Mouse (Mus musculus): ENCODE measurements around the gene Kif5a.

The Kif5a gene

GRCm38 (mm10) chr10:127289573-127290191, 26.5 kb upstream of the Kif5a start:
- peak; percentile 87 for DNase-seq (ENCODE audit: low read depth, low spot score)

- DNase-seq (ENCODE audit: low read depth, low spot score): peak; percentile 97
Measured at GRCm38 (mm10) chr10:127288800-127289572, 25.8 kb upstream of the Kif5a start, which contains the start of gene Mbd6. TSS of gene Mbd6 (minus strand) at chr10:127289018.

- DNase-seq (ENCODE audit: low read depth, low spot score): peak; percentile 74
Measured at GRCm38 (mm10) chr10:127288328-127288799, 25.2 kb upstream of the Kif5a start.

GRCm38 (mm10) chr10:127287936-127288293, 24.8 kb upstream of the Kif5a start:
- no peak for DNase-seq (ENCODE audit: low read depth, low spot score)

DNA sequence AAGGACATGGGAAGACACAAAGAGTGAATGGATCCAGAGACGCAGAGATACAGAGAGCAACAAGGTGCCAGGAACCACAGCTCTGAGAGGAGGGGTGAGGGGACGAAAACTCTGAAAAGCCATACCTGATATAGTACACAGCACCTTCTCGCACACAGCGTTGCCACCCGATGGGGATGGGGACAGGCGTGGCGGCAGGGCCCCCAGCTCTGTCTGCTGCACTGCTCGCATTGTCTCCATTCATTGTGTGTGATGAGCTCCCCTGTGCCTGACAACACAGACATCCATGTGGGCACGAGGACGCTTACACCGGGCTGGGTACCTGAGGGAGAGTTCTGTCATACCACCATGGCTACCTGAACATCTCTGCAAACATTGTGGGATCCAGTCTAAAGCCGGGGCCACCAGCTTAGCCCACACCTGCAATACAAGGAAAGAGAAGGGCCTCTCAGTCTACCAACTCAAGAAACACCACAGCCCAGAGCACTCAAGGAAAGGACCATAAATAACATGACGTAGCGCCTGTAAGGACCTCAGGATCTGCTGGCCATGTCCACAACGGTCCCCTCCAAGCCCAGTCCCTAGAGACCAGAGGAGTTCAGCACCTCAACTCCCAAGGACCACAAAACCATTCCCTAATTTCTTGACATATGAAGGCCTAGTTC, 24.3 kb upstream of the Kif5a start:
- no peak for DNase-seq (ENCODE audit: low read depth, low spot score)

DNA sequence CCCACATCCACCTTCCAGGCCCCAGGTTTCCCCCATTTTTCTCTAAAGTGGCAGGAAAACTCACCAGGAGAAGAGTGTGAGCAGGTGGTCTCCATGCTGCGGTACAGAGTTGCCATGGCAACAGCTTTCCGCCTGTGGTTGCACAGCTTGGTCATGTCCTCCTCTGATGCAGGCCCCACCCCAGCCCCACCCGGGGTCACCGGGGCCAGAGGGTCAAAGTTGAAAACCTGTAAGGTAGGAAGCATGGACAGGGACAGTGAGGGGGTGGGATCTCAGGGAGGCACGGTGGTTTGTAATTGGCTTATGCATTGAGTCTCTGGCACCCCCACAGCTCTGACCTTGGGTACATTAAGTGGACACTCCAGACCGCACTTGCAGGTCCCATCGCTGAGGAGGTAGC, 23.6 kb upstream of the Kif5a start:
- DNase-seq (ENCODE audit: low read depth, low spot score): no peak

DNA sequence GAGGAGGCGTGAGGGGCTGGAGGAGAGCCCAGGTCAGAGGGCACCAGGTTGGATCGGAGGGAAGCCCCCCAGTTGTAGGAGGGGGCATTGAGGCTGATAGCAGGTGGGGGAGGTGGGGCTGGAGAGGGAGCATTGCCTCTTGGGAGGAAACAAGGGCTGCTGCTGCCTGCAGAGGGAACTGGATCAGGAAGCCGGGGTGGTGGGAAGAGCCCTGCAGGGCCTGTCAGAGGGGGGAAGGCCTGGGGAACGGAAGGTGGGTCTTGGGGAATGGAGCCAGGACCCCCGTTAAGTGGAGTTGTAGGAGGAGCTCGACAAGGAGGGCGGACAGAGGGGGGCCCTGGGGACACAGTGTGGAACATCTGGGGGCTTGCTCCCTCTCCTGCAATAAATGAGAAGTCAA, 23.0 kb upstream of the Kif5a start:
- no peak for DNase-seq (ENCODE audit: low read depth, low spot score)

- DNase-seq (ENCODE audit: low read depth, low spot score): no peak
Measured at GRCm38 (mm10) chr10:127285644-127286043, 22.5 kb upstream of the Kif5a start.

- DNase-seq (ENCODE audit: low read depth, low spot score): no peak
Measured at GRCm38 (mm10) chr10:127284724-127285500, 21.8 kb upstream of the Kif5a start.

DNA sequence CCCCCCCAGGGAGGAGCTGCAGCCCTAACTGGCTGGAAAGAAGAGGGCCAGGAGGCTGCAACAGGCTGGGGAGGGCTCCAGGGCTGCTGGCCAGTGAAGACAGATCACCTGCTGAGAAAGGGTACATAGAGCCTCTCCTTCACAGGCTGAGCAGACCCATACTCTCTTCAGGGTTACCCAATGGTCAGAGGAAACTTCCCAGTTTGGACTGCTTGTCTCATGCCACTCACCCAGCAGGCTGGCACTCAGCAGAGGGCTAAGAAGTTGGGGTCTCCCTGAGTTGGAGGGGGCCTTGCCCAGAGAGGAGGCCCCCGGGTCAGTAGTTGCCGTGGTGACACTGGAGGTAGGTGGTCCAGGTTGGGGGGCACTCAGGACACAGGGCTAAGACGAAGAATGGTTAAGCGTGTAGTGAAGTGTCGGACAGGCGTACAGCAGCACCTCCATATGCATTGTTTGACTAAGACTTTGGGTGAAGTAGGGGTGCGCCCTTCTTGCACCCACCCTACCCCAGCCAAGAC, 21.0 kb upstream of the Kif5a start:
- no peak for DNase-seq (ENCODE audit: low read depth, low spot score)

DNA sequence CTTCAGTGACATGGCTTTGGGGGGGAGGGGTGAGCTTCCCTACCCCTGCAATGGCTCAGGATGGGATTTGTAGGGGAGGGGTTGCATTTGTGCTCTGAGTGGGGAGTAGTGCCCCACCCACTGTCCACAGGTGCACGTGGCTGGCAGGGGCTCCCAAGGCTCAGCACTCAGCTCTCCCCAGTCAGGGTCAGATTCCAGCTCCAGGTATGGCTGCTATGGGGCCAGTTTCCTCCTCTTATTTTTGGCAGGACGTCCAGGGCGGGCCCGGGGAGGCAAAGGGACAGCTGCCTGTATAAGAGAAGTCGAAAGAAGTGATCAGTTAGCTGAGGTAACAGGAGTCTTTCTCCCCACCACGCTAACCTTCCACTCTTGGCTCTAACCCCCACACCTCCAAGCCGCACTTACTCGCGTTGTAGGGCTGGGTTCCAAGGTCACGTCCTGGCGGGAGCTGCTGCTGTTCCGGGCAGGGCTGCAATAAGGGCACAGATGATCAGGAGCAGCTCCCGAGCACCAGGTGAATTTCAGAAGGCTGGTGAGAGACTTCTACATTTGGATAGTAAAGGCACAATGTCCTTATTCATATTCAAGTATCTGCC, 19.6 kb upstream of the Kif5a start:
- DNase-seq (ENCODE audit: low read depth, low spot score): no peak

DNA sequence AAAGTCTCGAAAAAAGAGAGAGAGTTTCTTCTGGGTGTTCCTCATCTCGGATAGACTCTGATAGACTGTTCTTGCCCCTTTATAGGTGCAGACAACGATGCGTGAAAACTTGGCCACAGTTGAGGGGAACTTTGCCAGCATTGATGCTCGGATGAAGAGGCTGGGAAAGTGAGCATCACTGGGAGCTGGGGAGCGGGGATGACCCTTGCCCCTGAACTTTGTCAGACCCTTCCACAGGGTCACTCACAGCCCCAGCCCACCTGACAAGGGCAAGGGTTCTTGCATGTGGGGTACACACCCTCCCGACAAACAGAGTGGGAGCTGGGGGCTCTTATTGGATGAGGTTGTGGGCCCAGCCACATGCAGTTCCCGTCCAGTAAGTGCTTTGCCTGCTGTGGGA, 18.2 kb upstream of the Kif5a start:
- no peak for DNase-seq (ENCODE audit: low read depth, low spot score)

DNA sequence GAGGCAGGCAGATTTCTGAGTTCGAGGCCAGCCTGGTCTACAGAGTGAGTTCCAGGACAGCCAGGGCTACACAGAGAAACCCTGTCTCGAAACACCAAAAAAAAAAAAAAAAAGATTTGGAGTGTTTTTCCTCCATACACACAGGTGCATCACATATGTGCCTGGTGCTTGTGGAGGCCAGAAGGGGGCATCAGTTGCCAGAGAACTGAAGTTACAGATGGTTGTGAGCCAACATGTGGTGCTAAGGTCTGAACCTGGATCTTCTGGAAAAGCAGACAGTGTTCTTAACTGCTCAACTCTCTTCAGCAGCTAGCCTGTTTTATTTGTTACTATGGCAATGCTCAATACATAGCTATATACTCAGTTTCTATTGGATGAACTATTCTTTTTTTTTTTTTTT, 16.6 kb upstream of the Kif5a start:
- peak; percentile 27 for DNase-seq (ENCODE audit: low read depth, low spot score)

DNA sequence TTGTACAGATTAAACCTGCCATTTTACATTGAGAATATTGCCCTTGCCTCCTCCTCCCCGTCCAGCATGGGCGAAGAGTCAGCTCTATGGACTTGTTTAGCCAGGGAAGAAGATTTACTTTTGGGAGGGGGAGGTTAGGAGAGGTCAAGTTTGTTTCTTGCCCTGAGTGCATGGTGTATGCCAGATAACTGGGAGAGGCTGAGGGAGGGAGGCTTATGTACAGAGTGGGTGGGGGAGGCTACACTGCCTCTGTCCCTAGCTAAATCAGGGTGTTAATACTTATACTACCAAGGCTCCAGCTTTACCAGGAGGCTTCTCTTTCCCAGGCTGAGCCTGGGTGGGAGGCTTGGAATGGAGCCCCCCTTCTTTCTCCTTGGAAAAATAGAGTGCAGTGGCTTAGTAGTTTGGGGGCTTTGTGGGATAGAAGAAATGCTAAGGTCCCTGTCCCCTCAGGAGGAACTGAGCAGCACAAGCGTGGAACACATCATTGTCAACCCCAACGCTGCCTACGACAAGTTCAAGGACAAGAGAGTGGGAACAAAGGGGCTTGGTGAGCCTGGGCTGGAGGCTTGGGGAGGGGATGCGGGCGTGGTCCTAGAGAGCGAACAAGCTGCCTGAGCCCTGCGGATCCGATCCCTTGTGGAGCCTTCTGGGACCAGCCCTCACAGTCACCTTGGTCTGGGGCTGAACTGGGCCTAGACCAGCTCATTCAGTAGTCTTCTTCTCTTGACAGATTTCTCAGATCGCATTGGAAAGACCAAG, 11.3 kb upstream of the Kif5a start:
- no peak for DNase-seq (ENCODE audit: low read depth, low spot score)

DNA sequence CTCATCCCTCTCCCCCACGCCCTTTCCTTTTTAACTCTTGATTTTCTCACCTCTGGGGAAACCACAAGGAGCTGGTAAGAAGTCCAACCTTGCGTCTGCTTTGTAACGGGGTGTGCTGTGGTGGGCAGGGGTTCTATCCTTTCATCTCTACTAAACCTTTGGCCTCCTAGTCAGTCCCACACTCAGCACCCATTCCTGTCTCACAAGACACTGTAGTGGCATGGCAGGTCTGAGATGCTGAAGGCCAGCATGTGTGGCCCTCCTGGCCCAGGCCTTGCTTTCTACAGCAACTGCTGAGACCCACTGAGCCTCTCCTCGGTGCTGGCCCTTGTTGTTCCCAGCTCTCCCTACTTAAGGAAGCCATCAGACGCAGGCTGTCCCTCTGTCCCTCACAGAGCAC, 9.2 kb upstream of the Kif5a start:
- DNase-seq (ENCODE audit: low read depth, low spot score): no peak

GRCm38 (mm10) chr10:127269884-127270283, 6.7 kb upstream of the Kif5a start:
- no peak for DNase-seq (ENCODE audit: low read depth, low spot score)

DNA sequence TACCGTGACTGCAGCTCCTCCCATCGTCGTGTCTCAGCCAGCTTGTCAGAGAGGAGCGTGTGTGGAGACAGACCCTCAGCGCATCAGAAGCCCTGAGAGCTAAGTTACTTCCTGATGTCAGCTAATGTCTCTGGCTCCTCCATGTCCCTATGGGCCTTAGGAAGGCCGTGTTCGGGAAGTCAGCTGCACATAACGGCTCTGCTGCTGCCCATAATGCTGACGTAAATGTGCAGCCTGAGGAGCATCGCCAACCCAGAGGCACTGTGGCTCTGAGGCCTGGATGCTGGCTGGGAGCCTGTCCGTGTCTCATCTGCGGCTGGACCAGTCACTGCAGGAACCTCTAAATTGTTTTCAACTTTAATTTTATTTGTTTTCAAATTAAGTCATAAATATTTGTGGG, 5.9 kb upstream of the Kif5a start:
- peak; percentile 61 for DNase-seq (ENCODE audit: low read depth, low spot score)

DNA sequence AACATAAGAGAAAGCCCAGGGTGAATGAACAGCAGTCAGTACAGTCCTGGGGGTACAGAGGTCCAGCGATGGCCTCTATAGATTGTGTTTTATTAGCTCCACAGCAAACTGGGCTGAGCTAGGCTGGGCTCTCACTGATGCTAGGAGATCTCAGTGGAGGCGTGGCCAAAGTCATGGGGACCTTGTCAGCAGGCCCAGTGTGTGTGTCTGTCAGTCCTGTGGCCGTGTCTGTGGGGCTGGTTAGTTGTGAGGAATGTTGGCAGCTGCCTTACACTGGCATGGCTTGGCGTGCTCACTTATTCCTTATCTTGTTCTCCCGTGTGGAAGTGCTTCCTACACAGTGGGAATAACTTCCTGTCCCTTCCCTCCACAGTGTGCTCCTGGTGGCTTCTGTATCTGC, 5.3 kb upstream of the Kif5a start:
- no peak for DNase-seq (ENCODE audit: low read depth, low spot score)

DNA sequence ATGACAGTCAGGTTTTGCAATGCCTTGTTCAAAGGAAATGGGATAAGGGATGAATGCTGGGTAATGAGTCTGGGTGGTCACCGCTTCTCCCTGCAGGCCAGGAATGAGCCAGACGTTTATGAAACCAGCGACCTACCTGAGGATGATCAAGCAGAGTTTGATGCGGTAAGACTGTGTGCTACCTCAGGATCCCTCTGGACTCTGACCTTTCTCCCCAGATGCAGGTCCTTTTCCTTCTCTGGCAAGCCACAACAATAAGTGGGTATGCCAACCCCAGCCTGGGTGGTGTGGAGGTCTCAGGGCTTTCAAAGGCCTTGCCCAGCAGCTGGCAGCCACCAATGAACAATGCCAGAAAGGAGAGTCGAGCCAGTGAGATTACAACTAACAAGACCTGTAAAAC, 4.2 kb upstream of the Kif5a start:
- DNase-seq (ENCODE audit: low read depth, low spot score): no peak
